Mouse (Mus musculus): ENCODE measurements around the gene Cby1.

Gene Cby1

GRCm38 (mm10) chr15:79677936-79678335, 18.9 kb downstream of the Cby1 start:
- no peak for DNase-seq (ENCODE audit: low read depth, low spot score)

GRCm38 (mm10) chr15:79681973-79682372, 23.0 kb downstream of the Cby1 start:
- DNase-seq (ENCODE audit: low read depth, low spot score) = no peak

GRCm38 (mm10) chr15:79683146-79683545, 24.1 kb downstream of the Cby1 start:
- DNase-seq (ENCODE audit: low read depth, low spot score) = no peak

GRCm38 (mm10) chr15:79683707-79684465, 24.9 kb downstream of the Cby1 start:
- no peak for DNase-seq (ENCODE audit: low read depth, low spot score)

- no peak for DNase-seq (ENCODE audit: low read depth, low spot score)
Measured at GRCm38 (mm10) chr15:79684616-79685015, 25.6 kb downstream of the Cby1 start.

GRCm38 (mm10) chr15:79685141-79685641, 26.2 kb downstream of the Cby1 start:
- DNase-seq (ENCODE audit: low read depth, low spot score) = peak; percentile 63

GRCm38 (mm10) chr15:79686046-79686869, 27.3 kb downstream of the Cby1 start:
- DNase-seq (ENCODE audit: low read depth, low spot score) = peak; percentile 44

- no peak for DNase-seq (ENCODE audit: low read depth, low spot score)
Measured at GRCm38 (mm10) chr15:79687175-79687574, 28.2 kb downstream of the Cby1 start.

GRCm38 (mm10) chr15:79687646-79688267, 28.8 kb downstream of the Cby1 start, which contains the start of gene Josd1:
Josd1 (minus strand) TSS chr15:79687919.
- DNase-seq (ENCODE audit: low read depth, low spot score) = peak; percentile 99

GRCm38 (mm10) chr15:79688268-79688956, 29.4 kb downstream of the Cby1 start:
- DNase-seq (ENCODE audit: low read depth, low spot score) = no peak

- no peak for DNase-seq (ENCODE audit: low read depth, low spot score)
Measured at GRCm38 (mm10) chr15:79689662-79690425, 30.8 kb downstream of the Cby1 start.

GRCm38 (mm10) chr15:79690426-79691022, 31.5 kb downstream of the Cby1 start, which contains the start of gene Gtpbp1:
Gtpbp1 (plus strand) TSS chr15:79690845.
- peak; percentile 100 for DNase-seq (ENCODE audit: low read depth, low spot score)

- no peak for DNase-seq (ENCODE audit: low read depth, low spot score)
Measured at GRCm38 (mm10) chr15:79691023-79691508, 32.1 kb downstream of the Cby1 start.

- no peak for DNase-seq (ENCODE audit: low read depth, low spot score)
Measured at GRCm38 (mm10) chr15:79692334-79692733, 33.3 kb downstream of the Cby1 start.

GRCm38 (mm10) chr15:79693740-79694139, 34.7 kb downstream of the Cby1 start:
- no peak for DNase-seq (ENCODE audit: low read depth, low spot score)

- no peak for DNase-seq (ENCODE audit: low read depth, low spot score)
Measured at GRCm38 (mm10) chr15:79694512-79694911, 35.5 kb downstream of the Cby1 start.

GRCm38 (mm10) chr15:79695516-79695915, 36.5 kb downstream of the Cby1 start:
- no peak for DNase-seq (ENCODE audit: low read depth, low spot score)

- DNase-seq (ENCODE audit: low read depth, low spot score) = no peak
Measured at GRCm38 (mm10) chr15:79696508-79696907, 37.5 kb downstream of the Cby1 start.

- no peak for DNase-seq (ENCODE audit: low read depth, low spot score)
Measured at GRCm38 (mm10) chr15:79697011-79697410, 38.0 kb downstream of the Cby1 start.

Measured in A20 (cell line).